Mouse (Mus musculus) natural killer cell, adult 2 months (primary cell): ENCODE data around the gene Fam20c.

Experiments used
- DNase-seq, 2 experiments: peaks; one replicate each; pipeline ENCODE4 v3.0.0; 2022; ENCODE audit warnings: low spot score in 2 of 2

The Fam20c gene

GRCm38 (mm10) chr5:138754303-138755120 is at the start of gene Fam20c:
Gene Fam20c (plus strand): TSS chr5:138754514.
- no peak for DNase-seq

GRCm38 (mm10) chr5:138707367-138707766 is 46.9 kb upstream of the Fam20c start:
- DNase-seq = no peak

- DNase-seq = no peak
Measured at GRCm38 (mm10) chr5:138708591-138708990, 45.7 kb upstream of the Fam20c start.

GRCm38 (mm10) chr5:138715561-138716095 is 38.7 kb upstream of the Fam20c start:
- DNase-seq = no peak

GRCm38 (mm10) chr5:138720329-138721190 is 33.8 kb upstream of the Fam20c start:
- no peak for DNase-seq

- DNase-seq = no peak
Measured at GRCm38 (mm10) chr5:138724417-138724816, 29.9 kb upstream of the Fam20c start.

- DNase-seq = no peak
Measured at GRCm38 (mm10) chr5:138725151-138725550, 29.2 kb upstream of the Fam20c start.

GRCm38 (mm10) chr5:138730863-138731262 is 23.5 kb upstream of the Fam20c start:
- DNase-seq = no peak

- no peak for DNase-seq
Measured at GRCm38 (mm10) chr5:138733317-138733899, 20.9 kb upstream of the Fam20c start.

- no peak for DNase-seq
Measured at GRCm38 (mm10) chr5:138734018-138734417, 20.3 kb upstream of the Fam20c start.

GRCm38 (mm10) chr5:138735201-138735757 is 19.0 kb upstream of the Fam20c start:
- DNase-seq = no peak

- no peak for DNase-seq
Measured at GRCm38 (mm10) chr5:138740150-138740549, 14.2 kb upstream of the Fam20c start.

- no peak for DNase-seq
Measured at GRCm38 (mm10) chr5:138741516-138741915, 12.8 kb upstream of the Fam20c start.

GRCm38 (mm10) chr5:138742281-138742680 is 12.0 kb upstream of the Fam20c start:
- no peak for DNase-seq

- no peak for DNase-seq
Measured at GRCm38 (mm10) chr5:138743631-138744030, 10.7 kb upstream of the Fam20c start.

- DNase-seq = no peak
Measured at GRCm38 (mm10) chr5:138745378-138746099, 8.8 kb upstream of the Fam20c start.

GRCm38 (mm10) chr5:138753269-138753668 is 1.0 kb upstream of the Fam20c start:
- no peak for DNase-seq

GRCm38 (mm10) chr5:138753946-138754302 is 390 bp upstream of the Fam20c start:
- DNase-seq = no peak

- no peak for DNase-seq
Measured at GRCm38 (mm10) chr5:138755121-138755452, 773 bp downstream of the Fam20c start.

GRCm38 (mm10) chr5:138755453-138756301 is 1.4 kb downstream of the Fam20c start:
- no peak for DNase-seq
